Mouse (Mus musculus) midbrain, embryonic 15.5 days (tissue): ENCODE measurements at regions not wholly inside any gene's neighbourhood (a gene's known extent, or its start where the extent isn't known, plus 50 kb on each side); places are given as distances from the start of the nearest gene placed in this dataset.

Source experiments
- ATAC-seq: fragments of 200-750 bp; cut with Nextera tagmentation; replicated peaks from 2 replicates; pipeline ENCODE4 v1.8.0; 2017; ENCODE audit warnings: moderate TSS enrichment
- H3K27ac ChIP-seq: fragments of 300-500 bp; sonication (generic); 2 replicates; pipeline ENCODE4 v1.5.1; 2015; ENCODE audit warnings: mild to moderate bottlenecking, inconsistent platforms
- H3K27me3 ChIP-seq: fragments of 300-500 bp; sonication (generic); replicated peaks from 2 replicates; pipeline ENCODE4 v1.6.1; 2015; ENCODE audit warnings: inconsistent platforms
- H3K36me3 ChIP-seq: fragments of 300-500 bp; sonication (generic); replicated peaks from 2 replicates; pipeline ENCODE4 v1.6.1; 2015; ENCODE audit warnings: inconsistent platforms
- H3K4me1 ChIP-seq: fragments of 300-500 bp; sonication (generic); 2 replicates; pipeline ENCODE4 v1.6.1; 2015; ENCODE audit warnings: inconsistent platforms
- H3K4me2 ChIP-seq: fragments of 300-500 bp; sonication (generic); 2 replicates; pipeline ENCODE4 v1.6.1; 2015; ENCODE audit warnings: inconsistent platforms, mild to moderate bottlenecking, moderate library complexity
- H3K4me3 ChIP-seq: fragments of 300-500 bp; sonication (generic); 2 replicates; pipeline ENCODE4 v1.5.1; 2015; ENCODE audit warnings: mild to moderate bottlenecking, inconsistent platforms
- H3K9ac ChIP-seq: fragments of 300-500 bp; sonication (generic); 2 replicates; pipeline ENCODE4 v1.6.1; 2015; ENCODE audit warnings: mild to moderate bottlenecking, inconsistent platforms
- H3K9me3 ChIP-seq: fragments of 300-500 bp; sonication (generic); 2 replicates; pipeline ENCODE4 v1.6.1; 2016; ENCODE audit warnings: inconsistent platforms
- WGBS: fragments of 180-500 bp; shearing (Covaris S2); methylation state at CpG from one replicate; pipeline ENCODE4 v1.1.7; 2015; ENCODE audit warnings: mixed read lengths; 5-methylcytosine and 5-hydroxymethylcytosine counted together

- H3K4me3 ChIP-seq, result no peak overlapping the region
- ATAC-seq, result peak; percentile 56
- no peaks in the 10 kb centered on the region for H3K27me3 ChIP-seq
- H3K27ac ChIP-seq, result no peak overlapping the region
- no peaks in the 10 kb centered on the region for H3K9me3 ChIP-seq
- H3K9ac ChIP-seq, result no peak overlapping the region
- no peaks in the 10 kb centered on the region for H3K36me3 ChIP-seq
- 9% methylated on average over 7 of the region's 7 CpGs for WGBS
- no peaks in the 10 kb centered on the region for H3K4me1 ChIP-seq
- H3K4me2 ChIP-seq, result no peak overlapping the region
These were observed 218.0 kb downstream of the Med10 start for GRCm38 (mm10) chr13:70019999-70020838.

- 41% methylated on average over 6 of the region's 6 CpGs for WGBS
- H3K4me1 ChIP-seq, result peaks cover 11% of the 10 kb centered on the region
- H3K4me2 ChIP-seq, result no peak overlapping the region
- no peak overlapping the region for H3K9ac ChIP-seq
- no peaks in the 10 kb centered on the region for H3K9me3 ChIP-seq
- peak; percentile 58 for ATAC-seq
- no peaks in the 10 kb centered on the region for H3K27me3 ChIP-seq
- H3K27ac ChIP-seq, result peak overlapping the region; percentile 48; the same call in 1 of the 2 replicates
- H3K4me3 ChIP-seq, result no peak overlapping the region
- no peaks in the 10 kb centered on the region for H3K36me3 ChIP-seq
These were observed 231.1 kb downstream of the Med10 start for GRCm38 (mm10) chr13:70033249-70033648.

DNA sequence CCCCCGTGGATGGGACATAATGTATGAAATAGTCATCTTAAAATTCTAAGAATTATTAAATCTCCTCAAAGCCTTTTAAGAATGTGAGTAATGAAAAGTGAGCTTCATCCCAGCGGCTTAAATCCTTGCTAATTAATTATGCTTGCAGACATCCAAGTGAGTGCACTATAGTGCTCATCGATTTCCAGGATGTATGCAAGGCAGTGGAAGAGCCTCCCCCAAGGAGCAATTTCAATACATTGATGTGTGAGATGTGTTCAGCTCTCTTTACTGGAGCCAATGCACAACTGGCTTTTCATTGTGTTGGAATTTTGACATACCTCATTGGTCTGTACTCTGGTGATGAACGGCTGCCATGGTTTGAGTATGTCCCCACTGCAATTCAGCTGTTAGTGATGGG, 231.6 kb downstream of the Med10 start:
- WGBS, result 33% methylated on average over 4 of the region's 4 CpGs
- ATAC-seq, result peak; percentile 54; the same call in 1 of the 2 replicates
- no peak overlapping the region for H3K4me3 ChIP-seq
- no peaks in the 10 kb centered on the region for H3K9me3 ChIP-seq
- H3K4me2 ChIP-seq, result no peak overlapping the region
- H3K4me1 ChIP-seq, result peaks cover 11% of the 10 kb centered on the region
- H3K9ac ChIP-seq, result no peak overlapping the region
- no peaks in the 10 kb centered on the region for H3K27me3 ChIP-seq
- H3K27ac ChIP-seq, result peak overlapping the region; percentile 29; the same call in 1 of the 2 replicates
- H3K36me3 ChIP-seq, result no peaks in the 10 kb centered on the region

DNA sequence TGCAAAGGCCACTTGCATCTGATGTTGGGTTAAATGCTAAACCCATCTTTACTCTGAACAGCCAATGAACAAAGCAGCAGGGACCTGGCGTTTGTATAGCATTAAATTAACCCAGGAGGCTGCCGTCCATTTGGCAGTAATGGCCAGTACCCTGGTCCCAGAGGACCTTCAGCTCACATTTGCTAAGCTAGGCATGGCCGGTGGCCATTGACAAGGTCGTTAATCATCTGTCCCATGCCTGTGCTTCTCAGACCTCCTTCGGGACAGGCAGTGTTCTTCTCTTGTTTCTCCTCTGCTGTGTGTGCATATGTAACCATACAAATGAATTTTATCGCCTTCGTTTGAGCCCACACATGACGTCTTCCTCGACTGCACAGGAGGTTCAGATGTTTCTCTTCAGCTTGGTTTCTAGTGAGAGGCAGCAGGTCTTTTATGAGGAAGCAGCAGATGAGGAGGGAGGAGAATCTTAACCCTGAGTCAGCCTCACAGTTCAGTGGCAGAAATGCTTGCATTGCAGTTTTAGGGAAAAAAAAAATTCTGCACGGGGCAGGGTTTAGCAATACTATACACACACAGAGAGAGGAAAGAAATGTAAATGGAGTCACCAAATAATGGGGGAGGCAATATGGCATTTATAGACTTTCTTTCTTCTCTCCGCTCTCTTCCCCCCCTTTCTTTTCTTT, 235.9 kb downstream of the Med10 start:
- H3K9me3 ChIP-seq, result no peaks in the 10 kb centered on the region
- no peak for ATAC-seq
- WGBS, result 45% methylated on average over 11 of the region's 11 CpGs
- H3K4me3 ChIP-seq, result no peak overlapping the region
- no peak overlapping the region for H3K9ac ChIP-seq
- peaks cover 8% of the 10 kb centered on the region for H3K4me1 ChIP-seq
- no peaks in the 10 kb centered on the region for H3K36me3 ChIP-seq
- no peak overlapping the region for H3K27ac ChIP-seq
- H3K4me2 ChIP-seq, result no peak overlapping the region
- H3K27me3 ChIP-seq, result no peaks in the 10 kb centered on the region

GRCm38 (mm10) chr13:70057920-70058319, 255.7 kb downstream of the Med10 start:
- no peak overlapping the region for H3K4me2 ChIP-seq
- H3K27ac ChIP-seq, result peak overlapping the region; percentile 55
- ATAC-seq, result peak; percentile 83
- peaks cover 20% of the 10 kb centered on the region; the same call in 1 of the 2 replicates for H3K4me1 ChIP-seq
- H3K36me3 ChIP-seq, result no peaks in the 10 kb centered on the region
- no peak overlapping the region for H3K9ac ChIP-seq
- 26% methylated on average over 9 of the region's 9 CpGs for WGBS
- H3K9me3 ChIP-seq, result no peaks in the 10 kb centered on the region
- no peaks in the 10 kb centered on the region for H3K27me3 ChIP-seq
- no peak overlapping the region for H3K4me3 ChIP-seq

DNA sequence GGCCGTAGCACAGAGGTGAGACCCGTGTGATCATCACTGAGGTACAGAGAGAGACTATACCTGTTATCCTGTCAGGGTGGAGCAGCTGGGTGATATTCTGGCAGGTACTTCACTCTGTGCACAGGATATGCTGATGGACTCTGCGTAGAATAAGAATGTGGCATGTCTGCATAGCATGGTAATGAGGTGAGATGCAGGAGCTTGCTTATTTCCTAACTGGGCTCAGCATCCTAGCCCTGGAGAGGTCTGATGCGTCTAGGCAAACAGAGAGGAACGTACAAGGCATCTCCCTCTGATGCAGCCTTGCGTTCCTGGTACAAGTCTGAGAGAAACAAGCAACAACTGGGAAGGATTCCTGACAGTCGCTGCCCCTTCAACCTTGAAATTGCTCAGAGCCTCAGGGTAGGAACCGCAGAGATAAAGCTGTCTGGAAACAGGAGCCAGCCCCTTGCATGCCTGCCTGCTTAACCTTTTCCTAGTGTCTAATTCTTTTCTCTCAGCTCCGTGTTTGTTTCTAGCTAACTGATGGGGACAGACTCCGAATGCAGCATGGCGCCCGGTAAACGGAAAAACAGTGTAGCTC, 259.3 kb downstream of the Med10 start:
- no peak overlapping the region for H3K4me3 ChIP-seq
- WGBS, result 65% methylated on average over 13 of the region's 13 CpGs
- H3K27me3 ChIP-seq, result no peaks in the 10 kb centered on the region
- ATAC-seq, result peak; percentile 37; the same call in 1 of the 2 replicates
- no peak overlapping the region for H3K4me2 ChIP-seq
- H3K36me3 ChIP-seq, result no peaks in the 10 kb centered on the region
- peak overlapping the region; percentile 7; the same call in 1 of the 2 replicates for H3K27ac ChIP-seq
- H3K9me3 ChIP-seq, result no peaks in the 10 kb centered on the region
- H3K9ac ChIP-seq, result no peak overlapping the region
- peaks cover 20% of the 10 kb centered on the region; the same call in 1 of the 2 replicates for H3K4me1 ChIP-seq

- no peak overlapping the region for H3K9ac ChIP-seq
- H3K9me3 ChIP-seq, result no peaks in the 10 kb centered on the region
- H3K4me1 ChIP-seq, result no peaks in the 10 kb centered on the region
- H3K27ac ChIP-seq, result no peak overlapping the region
- H3K4me2 ChIP-seq, result no peak overlapping the region
- no peak for ATAC-seq
- H3K27me3 ChIP-seq, result no peaks in the 10 kb centered on the region
- WGBS, result 92% methylated on average over 6 of the region's 6 CpGs
- H3K4me3 ChIP-seq, result no peak overlapping the region
- H3K36me3 ChIP-seq, result no peaks in the 10 kb centered on the region
These were observed 271.5 kb downstream of the Med10 start for GRCm38 (mm10) chr13:70073655-70074054.

GRCm38 (mm10) chr13:70075353-70075752, 273.2 kb downstream of the Med10 start:
- no peaks in the 10 kb centered on the region for H3K36me3 ChIP-seq
- no peaks in the 10 kb centered on the region for H3K4me1 ChIP-seq
- WGBS, result 71% methylated on average over 4 of the region's 4 CpGs

DNA sequence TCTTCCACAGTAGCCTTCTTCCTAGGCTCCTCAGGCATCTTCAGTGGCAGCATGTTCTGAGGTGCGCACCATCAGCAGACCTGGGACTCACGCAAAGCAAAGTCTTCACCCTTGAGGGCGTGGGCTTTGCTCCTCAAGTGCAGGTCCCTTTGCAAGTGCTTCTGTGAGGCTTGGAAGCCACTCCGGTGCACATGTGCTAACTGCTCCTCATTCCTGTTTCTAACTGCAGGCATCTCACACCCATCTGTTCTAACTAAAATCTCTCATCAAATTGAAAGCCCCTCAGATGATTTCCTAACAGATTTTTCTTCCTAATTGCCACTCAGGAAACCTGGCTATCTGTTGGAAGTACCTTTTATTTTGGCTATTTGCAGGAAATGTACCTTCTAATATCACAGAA, 278.9 kb downstream of the Med10 start:
- Histone ChIP-seq H3K27ac (no peak overlapping the region), H3K36me3 (no peaks in the 10 kb centered on the region)

More at GRCm38 (mm10) chr13:70075353-70075752, 273.2 kb downstream of the Med10 start:
- H3K27ac ChIP-seq, result no peak overlapping the region
- ATAC-seq, result no peak
- no peak overlapping the region for H3K4me3 ChIP-seq
- H3K4me2 ChIP-seq, result no peak overlapping the region
- H3K9me3 ChIP-seq, result no peaks in the 10 kb centered on the region
- H3K27me3 ChIP-seq, result no peaks in the 10 kb centered on the region
- no peak overlapping the region for H3K9ac ChIP-seq

DNA sequence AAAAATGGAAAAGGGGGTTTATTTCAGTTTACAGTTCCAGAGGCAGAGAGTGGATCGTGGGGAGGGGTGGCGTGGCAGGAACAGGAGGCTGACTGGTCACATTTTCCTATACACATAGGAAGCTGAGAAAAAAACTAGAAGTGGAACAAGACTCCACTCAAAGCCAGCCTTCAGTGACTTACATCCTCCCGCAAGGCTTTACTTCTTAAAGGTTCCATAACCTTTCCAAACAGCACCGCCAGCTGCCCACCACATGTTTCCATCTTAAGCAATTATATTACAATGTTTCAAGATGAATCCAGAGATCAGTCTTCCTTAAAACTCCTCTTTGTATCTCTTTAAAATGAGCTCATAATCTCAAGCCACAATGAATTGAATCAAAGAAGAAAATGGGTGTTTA, 290.7 kb downstream of the Med10 start:
- WGBS, result 75% methylated on average over 4 of the region's 4 CpGs
- H3K4me1 ChIP-seq, result peaks cover 9% of the 10 kb centered on the region; the same call in 1 of the 2 replicates
- no peak for ATAC-seq
- H3K9ac ChIP-seq, result no peak overlapping the region
- no peaks in the 10 kb centered on the region for H3K36me3 ChIP-seq
- H3K27ac ChIP-seq, result no peak overlapping the region
- no peak overlapping the region for H3K4me3 ChIP-seq
- H3K9me3 ChIP-seq, result no peaks in the 10 kb centered on the region
- H3K27me3 ChIP-seq, result no peaks in the 10 kb centered on the region
- no peak overlapping the region for H3K4me2 ChIP-seq

More for the DNA sequence above, 278.9 kb downstream of the Med10 start:
- Histone ChIP-seq H3K9ac (no peak overlapping the region), H3K4me1 (no peaks in the 10 kb centered on the region), H3K9me3 (no peaks in the 10 kb centered on the region), H3K4me3 (no peak overlapping the region), H3K4me2 (no peak overlapping the region), H3K27me3 (no peaks in the 10 kb centered on the region)
- WGBS, result 88% methylated on average over 4 of the region's 4 CpGs
- ATAC-seq, result no peak

DNA sequence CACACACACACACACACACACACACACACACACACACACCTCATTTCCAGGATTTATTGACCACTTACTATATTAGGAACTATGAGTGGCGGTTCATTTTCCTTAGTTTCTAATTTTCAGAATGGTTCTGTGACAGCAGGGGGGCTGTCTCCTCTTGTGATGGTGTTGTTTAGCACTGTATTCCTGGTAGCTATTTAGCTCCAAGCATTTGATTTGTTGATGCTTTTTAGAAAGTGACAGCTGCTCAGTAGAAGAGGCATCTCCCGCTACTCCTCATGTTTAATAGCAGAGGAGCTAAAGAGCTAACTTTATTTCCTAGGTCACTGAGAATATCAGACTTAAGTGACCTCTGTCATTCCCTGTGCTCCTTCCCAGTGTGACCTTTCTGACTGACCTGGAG, 291.8 kb downstream of the Med10 start:
- no peaks in the 10 kb centered on the region for H3K36me3 ChIP-seq
- H3K9me3 ChIP-seq, result no peaks in the 10 kb centered on the region
- peaks cover 9% of the 10 kb centered on the region; the same call in 1 of the 2 replicates for H3K4me1 ChIP-seq
- no peak for ATAC-seq
- no peak overlapping the region for H3K9ac ChIP-seq
- no peak overlapping the region for H3K27ac ChIP-seq
- H3K4me3 ChIP-seq, result no peak overlapping the region
- 45% methylated on average over 2 of the region's 2 CpGs for WGBS
- no peak overlapping the region for H3K4me2 ChIP-seq
- no peaks in the 10 kb centered on the region for H3K27me3 ChIP-seq
